Mouse (Mus musculus) liver, adult 2 months (tissue): ENCODE measurements around the gene Gm4858.

Experiments used
- CTCF ChIP-seq: fragments of 200-500 bp; IDR thresholded peaks from 2 replicates; pipeline ENCODE4 v1.5.1; 2011; ENCODE audit warnings: low read depth, low read length, control low read depth
- POLR2A ChIP-seq: fragments of 200-500 bp; IDR thresholded peaks from 2 replicates; pipeline ENCODE4 v1.6.1; 2011; ENCODE audit warnings: low read length, control low read depth; ENCODE audit not compliant: insufficient read depth; ENCODE audit errors: extremely low read depth

DNA sequence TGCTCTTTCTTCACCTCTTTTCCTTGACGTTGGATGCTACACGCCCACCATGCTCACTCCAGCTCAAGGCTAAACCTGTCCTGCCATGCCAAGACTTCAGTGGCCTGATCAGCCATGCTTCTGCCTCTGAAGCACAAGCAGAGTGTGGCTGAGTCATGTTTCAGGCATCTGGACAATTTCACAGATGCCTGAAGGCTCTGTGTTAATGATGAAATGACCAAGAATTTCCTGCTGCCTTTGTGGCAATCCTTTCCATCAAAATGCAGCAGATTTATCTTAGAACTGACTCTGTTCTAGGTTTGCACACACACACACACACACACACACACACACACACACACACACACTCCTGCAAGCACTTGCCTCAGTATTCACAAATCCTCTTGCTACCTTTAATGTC is 43.1 kb upstream of the Gm4858 start:
- TF ChIP-seq CTCF (no peak), POLR2A (no peak)
